Mouse (Mus musculus) urinary bladder, adult 18-20 months (tissue): ENCODE measurements around the gene Dgke.
"Not testable (repeated sequence)": the region's sequence is repeated elsewhere in the genome, so short reads cannot be mapped to it uniquely, and the experiment has no call there.

Source experiments
- DNase-seq, 2 experiments: peaks; one replicate each; pipeline ENCODE4 v3.0.0; 2022; ENCODE audit warnings: low spot score in 2 of 2, mixed read lengths in 2 of 2

Dgke gene

DNA sequence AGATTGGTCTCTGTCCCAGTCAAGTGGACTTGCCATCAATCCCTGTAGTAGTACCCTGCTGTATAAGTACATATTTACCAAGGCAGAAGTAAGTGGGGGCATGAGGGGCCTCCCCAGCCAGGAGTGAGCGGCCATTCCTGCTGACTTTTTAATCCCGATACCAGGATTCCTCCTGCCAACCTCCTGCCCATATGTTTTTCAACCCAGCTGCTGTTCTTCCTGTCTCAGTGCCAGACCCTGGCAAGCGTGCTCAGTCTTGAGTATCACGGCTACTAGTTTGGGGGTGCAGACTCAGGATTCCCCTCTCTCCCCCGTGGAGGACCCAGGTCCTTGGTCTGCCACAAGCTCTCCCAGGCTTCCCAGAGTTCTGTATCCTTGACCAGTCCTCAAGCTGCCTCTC, 64.0 kb downstream of the Dgke start:
- no peak for DNase-seq

DNA sequence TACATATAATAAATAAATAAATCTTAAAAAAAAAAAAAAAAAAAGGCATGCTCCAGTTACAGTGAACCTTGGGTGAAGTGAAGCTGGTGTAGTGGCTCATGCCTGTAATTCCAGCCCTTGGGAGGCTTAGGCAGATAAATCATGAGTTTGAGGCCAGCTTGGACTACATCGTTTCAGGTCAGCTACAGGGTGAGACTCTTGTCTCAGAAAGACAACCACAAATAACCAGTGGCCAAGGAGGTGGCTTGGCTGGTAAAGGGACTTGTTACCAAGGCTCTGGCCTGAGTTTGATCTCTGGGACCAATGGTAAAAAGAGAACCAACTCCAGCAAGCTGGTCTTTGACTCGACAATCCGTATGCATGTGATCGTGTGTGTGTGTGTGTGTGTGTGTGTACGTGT, 64.6 kb downstream of the Dgke start:
- no peak for DNase-seq

DNA sequence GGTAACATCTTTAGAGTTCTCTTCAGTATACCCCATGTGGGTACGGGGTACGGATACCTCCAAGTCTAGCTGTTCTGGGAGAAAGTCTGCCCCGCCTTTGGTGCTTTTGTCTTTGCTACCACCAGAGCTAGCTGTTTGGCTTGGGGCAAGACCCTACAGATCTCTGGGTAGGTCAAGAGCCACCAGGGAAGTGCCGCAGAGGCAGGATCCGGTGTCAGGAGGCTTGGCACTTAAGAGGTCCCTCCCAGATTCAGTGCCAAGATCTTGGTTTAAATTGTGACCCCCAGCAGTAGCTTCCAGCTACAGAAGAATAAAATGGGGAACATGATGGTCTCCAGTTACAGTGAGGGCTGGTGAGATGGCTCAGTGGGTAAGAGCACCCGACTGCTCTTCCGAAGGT, 65.1 kb downstream of the Dgke start:
- DNase-seq = no peak

DNA sequence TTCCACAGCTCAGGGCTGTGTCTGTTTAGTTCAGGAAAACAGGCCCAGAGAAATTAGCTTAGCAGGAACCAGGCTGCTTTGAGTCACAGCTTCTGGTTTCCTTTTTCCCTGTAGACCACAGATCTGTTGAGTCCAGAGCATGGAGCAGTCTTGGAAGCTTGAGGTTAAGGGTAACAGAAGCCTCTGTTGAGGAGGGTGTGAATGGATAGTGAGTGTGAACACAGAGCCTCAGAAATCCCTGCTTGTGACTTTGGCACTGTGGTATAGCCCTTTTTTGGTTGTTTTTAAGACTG, 66.2 kb downstream of the Dgke start:
- no peak for DNase-seq

DNA sequence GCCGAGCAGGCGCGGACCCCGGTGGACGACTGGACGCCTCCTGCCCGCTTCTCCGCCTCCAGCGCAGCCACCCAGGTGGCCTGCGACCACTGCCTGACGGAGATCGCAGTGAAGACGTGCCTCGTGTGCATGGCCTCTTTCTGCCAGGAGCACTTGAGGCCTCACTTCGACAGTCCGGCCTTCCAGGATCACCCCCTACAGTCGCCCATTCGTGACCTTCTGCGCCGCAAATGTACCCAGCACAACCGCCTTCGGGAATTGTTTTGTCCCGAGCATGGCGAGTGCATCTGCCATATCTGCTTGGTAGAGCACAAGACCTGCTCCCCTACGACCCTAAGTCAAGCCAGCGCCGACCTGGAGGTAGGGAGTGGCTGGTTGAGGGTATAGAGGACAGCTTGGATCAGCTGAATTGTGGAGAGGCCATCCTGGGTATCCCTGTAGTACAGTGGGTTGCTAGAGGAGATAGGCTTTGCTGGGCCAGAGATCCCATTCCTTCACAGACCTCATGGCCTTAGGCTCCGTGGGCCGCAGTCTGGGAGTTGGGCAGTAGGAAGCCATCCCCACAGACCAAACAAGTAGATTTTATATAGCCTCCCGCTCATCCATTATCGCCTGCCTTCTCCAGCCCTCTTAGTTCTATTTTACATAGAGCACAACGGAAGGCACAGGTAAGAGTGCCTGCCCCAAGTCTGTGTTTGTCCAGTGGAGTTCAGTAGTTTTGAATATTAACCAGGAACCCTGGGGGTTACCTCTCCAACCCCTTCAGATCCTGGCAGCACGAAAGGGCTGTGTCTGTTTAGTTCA, 66.7 kb downstream of the Dgke start:
- DNase-seq = peak in 1 of 2 experiments; percentile 45

DNA sequence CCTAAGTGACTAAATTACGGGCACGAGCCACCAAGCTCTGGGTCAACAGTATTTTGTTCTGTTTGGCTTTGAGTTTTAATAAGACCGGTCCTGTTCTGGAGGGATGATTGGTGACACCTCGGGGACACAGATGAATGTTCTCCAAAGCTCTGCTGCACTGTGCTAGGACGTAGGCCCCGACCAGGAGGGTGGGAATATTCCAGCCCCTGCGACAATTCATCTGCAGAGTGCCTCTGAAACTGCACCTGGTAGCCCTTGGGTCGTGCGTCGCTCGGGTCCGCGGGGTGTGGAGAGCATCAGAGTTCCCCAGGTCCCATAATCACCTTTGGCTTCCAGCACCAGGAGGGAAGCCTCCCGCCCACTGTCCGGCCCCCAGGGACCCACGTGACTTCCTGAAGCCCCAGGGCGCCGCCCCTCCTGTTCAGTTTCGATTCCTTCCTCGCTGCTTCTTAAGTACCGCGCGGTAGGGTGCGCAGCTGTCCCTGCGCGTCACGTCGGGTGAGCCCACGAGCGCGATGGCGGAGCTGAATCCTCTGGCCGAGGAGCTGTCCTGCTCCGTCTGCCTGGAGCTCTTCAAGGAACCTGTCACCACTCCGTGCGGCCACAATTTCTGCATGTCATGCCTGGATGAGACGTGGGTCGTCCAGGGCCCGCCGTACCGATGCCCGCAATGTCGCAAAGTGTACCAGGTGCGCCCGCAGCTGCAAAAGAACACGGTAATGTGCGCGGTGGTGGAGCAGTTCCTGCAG, 67.5 kb downstream of the Dgke start, which contains the start of gene Trim25:
Gene Trim25, plus strand, starts transcription at position 403 of the 749 bp plus-strand sequence.
- DNase-seq = peak; percentile 90

DNA sequence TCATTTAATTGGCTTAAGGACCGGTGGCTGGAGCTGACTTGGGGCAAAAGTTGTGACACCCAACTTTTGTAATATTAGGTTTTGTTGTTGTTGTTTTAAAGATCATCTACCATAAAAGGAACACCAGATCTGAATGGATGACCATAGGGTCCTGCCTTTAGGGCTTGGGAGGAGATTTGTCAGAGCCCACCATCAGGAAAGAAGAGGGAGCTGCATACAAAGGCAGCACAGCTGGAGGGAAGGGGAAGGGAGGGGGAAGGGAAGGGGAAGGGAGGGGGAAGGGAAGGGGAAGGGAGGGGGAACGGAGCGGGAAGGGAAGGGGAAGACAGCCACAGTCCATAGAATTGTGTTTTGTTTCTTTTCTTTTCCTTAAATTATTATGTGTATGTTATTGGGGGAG, 68.2 kb downstream of the Dgke start:
- no peak for DNase-seq

DNA sequence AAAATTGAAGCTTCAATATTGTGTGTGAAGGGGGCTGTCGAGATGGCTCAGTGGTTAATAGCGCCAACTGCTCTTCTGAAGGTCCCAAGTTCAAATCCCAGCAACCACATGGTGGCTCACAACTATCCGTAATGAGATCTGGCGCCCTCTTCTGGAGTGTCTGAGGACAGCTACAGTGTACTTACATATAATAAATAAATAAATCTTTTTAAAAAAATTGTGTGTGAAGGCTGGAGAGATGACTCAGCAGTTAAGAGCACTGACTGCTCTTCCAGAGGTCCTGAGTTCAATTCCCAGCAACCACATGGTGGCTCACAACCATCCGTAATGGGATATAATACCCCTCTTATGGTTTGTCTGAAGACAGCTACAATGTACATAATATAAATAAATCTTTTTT, 69.3 kb downstream of the Dgke start:
- DNase-seq = not testable (repeated sequence)

DNA sequence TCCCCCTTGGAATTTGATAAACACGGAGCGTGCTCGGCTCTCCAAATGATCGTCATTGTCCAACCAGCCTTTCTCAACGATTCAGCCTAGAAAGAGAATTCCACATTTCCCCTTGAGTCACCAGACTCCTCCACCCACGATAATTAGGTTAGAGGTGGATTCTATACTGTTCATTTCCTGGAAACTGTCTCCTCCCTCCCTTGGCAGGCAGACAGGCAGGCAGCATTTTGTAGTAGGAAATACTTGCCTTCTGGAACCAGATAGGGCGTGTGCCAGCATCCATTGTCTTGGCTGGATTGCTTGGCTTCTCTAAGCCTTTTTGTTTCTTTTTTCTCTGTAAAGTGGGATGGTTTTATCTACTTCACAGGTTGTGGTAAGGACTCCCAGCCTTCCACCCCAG, 70.2 kb downstream of the Dgke start:
- DNase-seq = no peak

DNA sequence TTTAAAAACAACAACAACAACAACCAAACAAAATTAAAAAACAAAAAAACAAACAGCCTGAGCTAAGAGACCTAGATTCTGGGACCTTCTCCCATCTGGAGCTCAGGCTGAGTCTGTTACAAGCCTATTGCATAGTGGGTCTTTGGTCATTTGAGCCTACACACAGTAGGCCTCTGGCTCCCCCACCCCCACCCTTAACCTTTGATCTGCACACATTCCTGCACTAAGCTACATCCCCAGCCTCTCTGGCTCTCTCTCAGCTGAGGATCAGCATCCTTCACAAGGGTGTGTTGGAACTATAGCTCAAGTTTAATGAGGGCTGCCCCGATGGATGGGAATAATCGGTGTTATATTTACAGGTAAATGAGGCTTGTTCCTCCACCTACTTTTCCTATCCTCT, 71.0 kb downstream of the Dgke start:
- DNase-seq = no peak

DNA sequence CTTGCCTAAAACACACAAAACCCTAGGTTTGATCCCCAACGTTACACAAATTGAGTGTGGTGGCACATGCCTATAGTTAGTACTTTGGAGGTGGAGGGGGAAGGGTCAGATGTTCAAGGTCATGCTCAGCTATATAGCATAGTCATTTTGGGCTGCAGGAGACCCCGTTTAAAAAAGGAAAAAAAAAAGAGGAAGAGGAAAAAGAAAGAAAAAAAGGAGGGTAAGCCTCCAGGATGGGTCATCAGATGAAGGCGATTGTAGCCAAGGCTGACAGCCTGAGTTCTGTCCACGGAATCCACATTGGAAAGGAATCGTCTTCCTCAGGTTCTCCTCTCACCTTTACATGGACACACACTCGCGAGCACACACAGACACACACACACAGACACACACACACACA, 72.2 kb downstream of the Dgke start:
- DNase-seq = no peak

DNA sequence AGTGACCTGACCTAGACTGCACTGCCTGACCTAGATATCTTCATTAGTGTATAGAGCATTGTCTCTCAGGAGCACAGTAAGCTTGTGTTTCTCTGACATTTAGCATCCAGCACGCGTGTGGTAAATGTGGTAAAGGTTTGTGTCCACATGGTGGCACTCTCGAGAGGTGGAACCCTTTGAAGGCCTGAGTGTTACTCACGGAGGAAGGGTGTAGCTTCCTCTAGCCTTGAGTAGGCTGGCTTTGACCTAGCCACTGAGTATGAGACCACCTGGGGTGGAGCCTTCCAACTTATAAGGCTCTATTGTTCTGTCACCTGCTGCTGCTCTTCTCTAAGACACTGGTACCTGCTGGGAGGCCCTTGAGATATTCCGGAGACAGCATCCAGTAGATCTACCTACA, 73.0 kb downstream of the Dgke start:
- peak in 1 of 2 experiments; percentile 37 for DNase-seq

DNA sequence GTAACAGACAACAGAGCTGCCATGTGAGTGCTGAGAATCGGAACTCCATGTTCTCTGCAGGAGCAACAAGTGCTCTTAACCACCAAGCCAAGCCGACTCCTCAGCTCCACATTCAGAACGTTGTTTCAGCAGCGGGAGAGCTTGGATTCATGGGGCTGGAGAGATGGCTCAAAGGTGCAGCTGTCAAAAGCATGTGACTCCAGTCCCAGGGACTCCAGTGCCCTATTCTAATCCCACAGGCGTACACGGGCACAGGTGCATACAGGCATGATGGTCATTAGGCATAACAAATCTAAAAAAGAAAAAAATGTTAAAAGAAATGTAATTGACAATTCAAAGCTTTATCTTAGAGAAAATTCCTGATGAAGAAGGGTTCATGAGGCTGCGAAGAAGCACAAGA, 73.5 kb downstream of the Dgke start:
- DNase-seq = no peak

DNA sequence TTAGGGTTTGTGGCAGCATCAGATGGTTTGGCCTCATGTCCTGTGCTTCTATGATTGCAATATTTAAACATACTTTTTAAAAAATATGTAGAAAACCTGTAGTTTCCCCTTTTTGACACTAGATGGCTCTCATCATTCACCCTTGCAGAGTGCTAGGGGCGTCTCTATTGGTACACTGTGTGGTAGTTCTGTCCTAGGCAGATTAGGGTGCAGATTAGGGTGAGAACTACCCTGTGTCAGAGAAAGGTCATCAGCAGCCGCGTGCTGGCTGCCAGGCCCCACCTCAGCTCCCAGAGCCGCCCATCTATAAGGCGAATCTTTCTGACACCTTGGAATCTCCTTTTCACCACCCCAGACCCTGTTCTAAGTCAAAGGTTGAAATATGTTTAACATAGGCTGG, 77.1 kb downstream of the Dgke start:
- DNase-seq = no peak

DNA sequence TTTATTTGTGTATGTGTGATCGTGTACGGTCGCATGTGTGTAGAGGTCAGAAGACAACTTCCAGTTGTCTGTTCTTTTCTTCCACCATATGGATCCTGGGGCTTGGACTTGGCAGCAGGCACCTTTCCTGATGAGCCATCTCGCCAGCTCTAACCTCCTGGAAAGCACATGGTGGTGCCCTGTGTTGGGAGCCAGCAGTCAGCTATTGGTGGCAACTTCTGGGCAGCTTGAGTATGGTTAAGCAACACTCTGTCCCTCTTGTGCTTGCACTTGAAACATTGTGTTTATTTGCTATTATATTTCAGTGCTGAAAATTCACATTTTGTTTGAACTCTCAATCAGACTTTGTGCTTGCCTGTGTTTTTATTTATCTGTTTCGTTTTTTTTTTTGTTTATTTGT, 77.7 kb downstream of the Dgke start:
- no peak for DNase-seq

DNA sequence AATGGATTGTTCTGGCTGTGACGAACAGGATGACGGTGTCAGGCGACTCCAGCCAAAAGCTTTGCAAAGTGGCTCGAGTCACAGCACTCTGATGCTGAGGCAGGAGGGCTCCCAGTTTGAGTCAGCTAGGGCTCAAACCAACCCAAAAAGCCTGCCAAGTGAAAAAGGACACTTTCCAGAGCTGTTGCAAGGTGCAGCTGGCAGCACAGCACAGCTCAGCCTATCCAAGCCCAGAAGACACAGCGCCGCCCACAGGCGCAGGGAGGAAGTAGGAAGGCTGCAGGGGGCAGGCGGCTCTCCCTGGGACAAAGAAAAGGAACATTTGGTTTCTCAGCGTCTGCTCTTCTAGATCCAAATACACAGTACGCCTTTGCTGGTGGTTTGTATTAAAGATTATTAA, 80.0 kb downstream of the Dgke start:
- no peak for DNase-seq
